Mouse (Mus musculus) forebrain, embryonic 12.5 days (tissue): ENCODE measurements at regions not wholly inside any gene's neighbourhood (a gene's known extent, or its start where the extent isn't known, plus 50 kb on each side); places are given as distances from the start of the nearest gene placed in this dataset.
"Not testable (repeated sequence)": the region's sequence is repeated elsewhere in the genome, so short reads cannot be mapped to it uniquely, and the experiment has no call there.

Experiments used
- ATAC-seq: fragments of 200-750 bp; cut with Nextera tagmentation; 2 replicates; pipeline ENCODE4 v1.8.0; 2017; ENCODE audit warnings: moderate TSS enrichment; ENCODE audit not compliant: low FRiP score
- H3K27ac ChIP-seq: fragments of 300-500 bp; sonication (generic); 2 replicates; pipeline ENCODE4 v1.5.1; 2016; ENCODE audit warnings: mild to moderate bottlenecking
- H3K27me3 ChIP-seq: fragments of 300-500 bp; sonication (generic); 2 replicates; pipeline ENCODE4 v1.6.1; 2016; ENCODE audit warnings: mild to moderate bottlenecking
- H3K36me3 ChIP-seq: fragments of 300-500 bp; sonication (generic); replicated peaks from 2 replicates; pipeline ENCODE4 v1.6.1; 2016; ENCODE audit warnings: mild to moderate bottlenecking
- H3K4me1 ChIP-seq: fragments of 300-500 bp; sonication (generic); 2 replicates; pipeline ENCODE4 v1.6.1; 2016
- H3K4me2 ChIP-seq: fragments of 300-500 bp; sonication (generic); 2 replicates; pipeline ENCODE4 v1.6.1; 2016; ENCODE audit warnings: mild to moderate bottlenecking, moderate library complexity
- H3K4me3 ChIP-seq: fragments of 300-500 bp; sonication (generic); replicated peaks from 2 replicates; pipeline ENCODE4 v1.5.1; 2016; ENCODE audit warnings: mild to moderate bottlenecking
- H3K9ac ChIP-seq: fragments of 300-500 bp; sonication (generic); 2 replicates; pipeline ENCODE4 v1.6.1; 2016; ENCODE audit warnings: mild to moderate bottlenecking
- H3K9me3 ChIP-seq: fragments of 300-500 bp; sonication (generic); 2 replicates; pipeline ENCODE4 v1.6.1; 2016
- WGBS: fragments of 180-500 bp; shearing (Covaris S2); methylation state at CpG from one replicate; pipeline ENCODE4 v1.1.7; 2016; 5-methylcytosine and 5-hydroxymethylcytosine counted together

GRCm38 (mm10) chr17:17293932-17294534 is 80.1 kb upstream of the Riok2 start:
- ATAC-seq: peak; percentile 99
- H3K9ac ChIP-seq, H3K36me3 ChIP-seq, H3K9me3 ChIP-seq, H3K27me3 ChIP-seq, H3K27ac ChIP-seq, H3K4me1 ChIP-seq: not testable (repeated sequence)
- under 1% methylated on average over 13 of the region's 13 CpGs for WGBS
- Histone ChIP-seq H3K4me2 (peak overlapping the region; percentile 44), H3K4me3 (peak overlapping the region; percentile 47)

- Histone ChIP-seq H3K4me2 (peak overlapping the region; percentile 44), H3K4me3 (peak overlapping the region; percentile 47)
- not testable (repeated sequence) for H3K36me3 ChIP-seq, H3K9ac ChIP-seq, H3K9me3 ChIP-seq, H3K27ac ChIP-seq, H3K27me3 ChIP-seq, H3K4me1 ChIP-seq
- 5% methylated on average over 1 of the region's 1 CpGs for WGBS
- peak; percentile 27; the same call in 1 of the 2 replicates for ATAC-seq
Observed at GRCm38 (mm10) chr17:17295037-17295436, 79.1 kb upstream of the Riok2 start.

GRCm38 (mm10) chr17:17303496-17303895 is 70.6 kb upstream of the Riok2 start:
- 96% methylated on average over 10 of the region's 10 CpGs for WGBS
- ATAC-seq: not testable (repeated sequence)

More at GRCm38 (mm10) chr17:17303496-17303895, 70.6 kb upstream of the Riok2 start:
- not testable (repeated sequence) for H3K27me3 ChIP-seq, H3K27ac ChIP-seq, H3K4me1 ChIP-seq, H3K9ac ChIP-seq, H3K4me3 ChIP-seq, H3K36me3 ChIP-seq, H3K4me2 ChIP-seq
- H3K9me3 ChIP-seq: peaks cover 22% of the 10 kb centered on the region
